Mouse (Mus musculus) liver, embryonic 15.5 days (tissue): ENCODE measurements around the gene Pitx1. TPM values are rescaled to one million over a fixed set of nuclear protein-coding genes. Genes with fewer than 3 reads are reported as not detected.

Experiments used
- polyA plus RNA-seq: library from polyadenylated mRNA; unstranded; fragments of >200 nt; fragmentation: Nextera tagmentation; extraction: Ambion mirVana; gene quantifications from 2 replicates; pipeline ENCODE4 v1.2.1, GENCODE M21; 2015

Gene Pitx1
- polyA plus RNA-seq, 1 experiment from 2014 or later, result 0.03 TPM

Other genes with a start within 250 kb of the Pitx1 start
- 5.9 and 6.9 TPM in 2 replicates for gene B4galt7, start 236.3 kb downstream of the Pitx1 start, polyA plus RNA-seq
- 13.3 and 14.7 TPM in 2 replicates for gene Caml, start 213.2 kb downstream of the Pitx1 start, polyA plus RNA-seq
- gene Ddx46, start 201.2 kb downstream of the Pitx1 start, polyA plus RNA-seq, result 13.2 and 14.0 TPM in 2 replicates
- 10.7 and 11.3 TPM in 2 replicates for gene B230219D22Rik, start 143.1 kb downstream of the Pitx1 start, polyA plus RNA-seq
- gene Txndc15, start 121.5 kb downstream of the Pitx1 start, polyA plus RNA-seq, result 28.9 and 31.0 TPM in 2 replicates
- gene Pcbd2, start 108.8 kb downstream of the Pitx1 start, polyA plus RNA-seq, result 32.0 and 32.4 TPM in 2 replicates
- not detected in 2 replicates for gene Catsper3, start 51.6 kb downstream of the Pitx1 start, polyA plus RNA-seq